Mouse (Mus musculus) cerebellum, adult 11 months (tissue): Measurements from ENCODE around the gene Lmx1b.
A peak's percentile ranks its signal among the peaks of the same experiment; 100 is the strongest.

ENCODE experiments used
- DNase-seq: peaks from one replicate; pipeline ENCODE4 v3.0.0; 2022

Gene Lmx1b

GRCm38 (mm10) chr2:33582457-33583060 is 57.8 kb downstream of the Lmx1b start:
- DNase-seq, result no peak

GRCm38 (mm10) chr2:33581866-33582265 is 58.4 kb downstream of the Lmx1b start:
- DNase-seq, result no peak

- no peak for DNase-seq
Observed at GRCm38 (mm10) chr2:33581449-33581777, 58.9 kb downstream of the Lmx1b start.

GRCm38 (mm10) chr2:33580697-33581448 is 59.4 kb downstream of the Lmx1b start:
- DNase-seq, result no peak

- DNase-seq, result no peak
Observed at GRCm38 (mm10) chr2:33575406-33575805, 64.9 kb downstream of the Lmx1b start.

GRCm38 (mm10) chr2:33573075-33573474 is 67.2 kb downstream of the Lmx1b start:
- no peak for DNase-seq

- DNase-seq, result no peak
Observed at GRCm38 (mm10) chr2:33571219-33571824, 69.0 kb downstream of the Lmx1b start.

GRCm38 (mm10) chr2:33569698-33570097 is 70.6 kb downstream of the Lmx1b start:
- no peak for DNase-seq

- no peak for DNase-seq
Observed at GRCm38 (mm10) chr2:33569240-33569639, 71.1 kb downstream of the Lmx1b start.

- no peak for DNase-seq
Observed at GRCm38 (mm10) chr2:33565886-33566285, 74.4 kb downstream of the Lmx1b start.

- DNase-seq, result no peak
Observed at GRCm38 (mm10) chr2:33564748-33565147, 75.6 kb downstream of the Lmx1b start.

GRCm38 (mm10) chr2:33559752-33560151 is 80.6 kb downstream of the Lmx1b start:
- no peak for DNase-seq

- no peak for DNase-seq
Observed at GRCm38 (mm10) chr2:33559334-33559733, 81.0 kb downstream of the Lmx1b start.

GRCm38 (mm10) chr2:33558233-33558632 is 82.1 kb downstream of the Lmx1b start:
- peak; percentile 76 for DNase-seq

- DNase-seq, result no peak
Observed at GRCm38 (mm10) chr2:33555573-33555972, 84.7 kb downstream of the Lmx1b start.

- no peak for DNase-seq
Observed at GRCm38 (mm10) chr2:33552672-33553071, 87.6 kb downstream of the Lmx1b start.

GRCm38 (mm10) chr2:33547595-33547994 is 92.7 kb downstream of the Lmx1b start:
- DNase-seq, result no peak

GRCm38 (mm10) chr2:33546879-33547278 is 93.4 kb downstream of the Lmx1b start:
- DNase-seq, result peak; percentile 97

- no peak for DNase-seq
Observed at GRCm38 (mm10) chr2:33546051-33546450, 94.3 kb downstream of the Lmx1b start.

- DNase-seq, result no peak
Observed at GRCm38 (mm10) chr2:33544781-33545566, 95.3 kb downstream of the Lmx1b start.

- peak; percentile 54 for DNase-seq
Observed at GRCm38 (mm10) chr2:33544203-33544762, 96.0 kb downstream of the Lmx1b start.

GRCm38 (mm10) chr2:33543429-33544202 is 96.7 kb downstream of the Lmx1b start:
- peak; percentile 56 for DNase-seq
